In the genomic region with DNA sequence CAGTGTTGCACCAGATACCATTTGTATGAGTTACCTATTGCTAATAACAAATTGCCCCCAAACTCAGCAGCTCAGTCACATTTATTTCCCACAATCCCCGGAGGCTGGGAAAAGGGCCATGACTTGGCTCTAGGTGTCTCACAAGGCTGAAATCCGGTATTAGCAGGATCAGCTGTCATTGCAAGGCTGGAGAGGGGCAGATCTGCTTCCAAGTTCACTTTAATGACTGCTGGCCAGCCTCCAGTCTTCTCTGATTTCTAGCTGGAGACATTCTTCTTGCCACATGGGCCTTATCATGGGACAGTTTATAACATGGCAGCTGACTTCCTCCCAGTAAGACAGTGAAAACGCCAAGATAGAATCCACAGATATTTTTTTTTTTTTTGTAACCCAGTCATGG, we compare ENCODE assay signal across 10 mouse cellular contexts.
DNase-seq lines count a peak whose midpoint lies in the region.
"Had no signal": no experiment of that assay in that cellular context is flagged by ENCODE, and none has a peak within 500 bp of the region (broad histone marks: within the 10 kb centered on the region; RNA-seq: fewer than 3 reads in every experiment).

No protein-coding gene starts in this region.

- intact Hi-C loops in heart, postnatal 10 days (cut with DNase I): no loop called here

- DNase-seq in adrenal gland, postnatal 10 days: peak; percentile 37
- no peak for DNase-seq in adrenal gland, adult 8-10 months
- peak; percentile 21 for DNase-seq in Muller cell, postnatal 12 days (ENCODE audit: inconsistent ontology term)
- DNase-seq in heart, postnatal 10 days: peak; percentile 65 to 71
- DNase-seq in lung, adult 18-20 months: peak; percentile 63 to 72
- DNase-seq in layer of hippocampus, adult 9-11 months: no peak
- DNase-seq in layer of hippocampus, postnatal 25 days (ENCODE audit: extremely low spot score in 1 of 2, low spot score in 1 of 2): no peak
- no peak for DNase-seq in spleen, adult 12 weeks (ENCODE audit: low spot score)
- DNase-seq: forebrain, postnatal 0 days; thymus, postnatal 36 days had no signal

Comparison
In these comparisons a context has a peak if more than half of its experiments do, and no peak if none do; other contexts are left out.
1. DNase-seq: peak in adrenal gland, postnatal 10 days (single experiment), Muller cell, postnatal 12 days (single experiment), heart, postnatal 10 days (2 of 2) and lung, adult 18-20 months (2 of 2); none in adrenal gland, adult 8-10 months (single experiment), layer of hippocampus, adult 9-11 months (single experiment), layer of hippocampus, postnatal 25 days (0 of 2) and spleen, adult 12 weeks (single experiment).